Mouse (Mus musculus) stomach, postnatal 0 days (tissue): ENCODE results near the gene Llcfc1.

Source experiments
- CTCF ChIP-seq: IDR thresholded peaks from 2 replicates; pipeline ENCODE4 v1.5.1; 2016; ENCODE audit warnings: antibody characterized with exemption, low read depth, mild to moderate bottlenecking, moderate library complexity
- EP300 ChIP-seq: optimal IDR thresholded peaks from 2 replicates; pipeline ENCODE3; 2016; ENCODE audit warnings: antibody characterized with exemption

- TF ChIP-seq CTCF (no peak), EP300 (no peak)
Measured at GRCm38 (mm10) chr6:41721430-41721829, 37.2 kb downstream of the Llcfc1 start.
